Mouse (Mus musculus) kidney, adult 2 months (tissue): ENCODE results near the gene Tmem151b. TPM values are rescaled to one million over a fixed set of nuclear protein-coding genes. Genes with fewer than 3 reads are reported as not detected.
A peak's percentile ranks its signal among the peaks of the same experiment; 100 is the strongest.

Source experiments
- DNase-seq: peaks from one replicate; pipeline ENCODE4 v3.0.0; 2021
- H3K27ac ChIP-seq: fragments of 200-500 bp; 2 replicates; pipeline ENCODE4 v1.5.1; 2012; ENCODE audit warnings: low read depth, low read length, control low read depth, inconsistent platforms; ENCODE audit not compliant: insufficient read depth
- H3K27me3 ChIP-seq: fragments of 200-500 bp; replicated peaks from 2 replicates; pipeline ENCODE4 v1.6.1; 2012; ENCODE audit warnings: mild to moderate bottlenecking, moderate library complexity, low read length, inconsistent platforms; ENCODE audit not compliant: control insufficient read depth, insufficient read depth
- H3K36me3 ChIP-seq: fragments of 200-500 bp; 2 replicates; pipeline ENCODE4 v1.6.1; 2012; ENCODE audit warnings: mild to moderate bottlenecking, moderate library complexity, low read length, inconsistent platforms; ENCODE audit not compliant: control insufficient read depth, insufficient read depth
- H3K4me1 ChIP-seq: fragments of 200-500 bp; 2 replicates; pipeline ENCODE4 v1.6.1; 2011; ENCODE audit warnings: low read length; ENCODE audit not compliant: control insufficient read depth, insufficient read depth
- H3K4me3 ChIP-seq: fragments of 200-500 bp; 2 replicates; pipeline ENCODE4 v1.5.1; 2011; ENCODE audit warnings: mild to moderate bottlenecking, low read depth, low read length, control low read depth; ENCODE audit not compliant: insufficient read depth
- CTCF ChIP-seq: fragments of 200-500 bp; conservative IDR thresholded peaks from 2 replicates; pipeline ENCODE4 v1.5.1; 2011; ENCODE audit warnings: low read depth, mild to moderate bottlenecking, control low read depth, low read length, moderate library complexity, mixed read lengths; ENCODE audit not compliant: insufficient read depth, insufficient read length
- POLR2A ChIP-seq: fragments of 200-500 bp; IDR thresholded peaks from one replicate; pipeline ENCODE4 v1.6.1; 2011; ENCODE audit warnings: low read depth, low read length, control low read depth
- WGBS: fragments of 180-500 bp; shearing (Covaris S2); methylation state at CpG from one replicate; pipeline ENCODE4 v1.1.7; 2018; 5-methylcytosine and 5-hydroxymethylcytosine counted together
- polyA plus RNA-seq: library from polyadenylated mRNA; depleted of rRNA; stranded (reverse); fragments of >200 nt; gene quantifications from 2 replicates; pipeline ENCODE4 v1.2.3, GENCODE M21; 2012

Tmem151b gene
- polyA plus RNA-seq, 1 experiment, result 2.1 TPM

DNA sequence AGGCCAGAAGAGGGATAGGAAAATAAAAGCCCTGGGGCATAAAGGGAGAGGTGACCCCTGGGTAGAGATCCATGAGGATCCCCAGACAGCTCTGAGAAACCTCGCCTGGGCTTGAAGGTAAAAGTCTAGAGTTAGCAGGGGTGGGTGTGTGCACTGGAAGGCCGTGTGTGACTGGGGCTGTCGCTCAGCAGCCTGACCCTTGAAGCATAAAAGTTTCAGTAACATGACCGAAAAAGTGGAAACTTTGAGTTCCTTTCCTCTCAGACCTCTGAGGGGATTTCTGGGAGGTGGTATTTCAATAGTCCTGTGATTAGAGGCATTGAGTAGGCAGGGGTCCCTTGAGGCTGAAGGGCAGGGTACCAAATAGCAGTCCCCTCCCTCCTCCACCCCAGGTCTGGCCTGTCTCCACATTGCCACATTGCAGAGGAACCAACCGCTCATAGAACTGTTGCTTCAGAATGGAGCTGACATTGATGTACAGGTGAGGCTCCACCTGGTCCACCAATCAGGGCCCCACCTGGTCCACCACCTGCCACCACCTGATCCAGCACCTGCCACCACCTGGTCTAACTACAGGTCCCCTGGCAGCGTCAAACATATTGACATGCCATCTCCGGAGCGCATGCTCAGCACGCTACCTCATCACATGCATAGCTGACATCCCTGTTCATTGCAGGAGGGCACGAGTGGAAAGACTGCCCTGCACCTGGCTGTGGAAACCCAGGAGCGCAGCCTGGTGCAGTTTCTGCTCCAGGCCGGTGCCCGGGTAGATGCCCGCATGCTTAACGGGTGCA lies 10.5 kb upstream of the Tmem151b start:
- peaks cover 7% of the 10 kb centered on the region for H3K4me1 ChIP-seq
- no peaks in the 10 kb centered on the region for H3K27me3 ChIP-seq
- H3K36me3 ChIP-seq, result no peaks in the 10 kb centered on the region
- no peak for TF ChIP-seq POLR2A
- no peak for TF ChIP-seq CTCF
- no peak for DNase-seq
- no peak overlapping the region for H3K4me3 ChIP-seq
- 87% methylated on average over 15 of the region's 15 CpGs for WGBS
- no peak overlapping the region for H3K27ac ChIP-seq

DNA sequence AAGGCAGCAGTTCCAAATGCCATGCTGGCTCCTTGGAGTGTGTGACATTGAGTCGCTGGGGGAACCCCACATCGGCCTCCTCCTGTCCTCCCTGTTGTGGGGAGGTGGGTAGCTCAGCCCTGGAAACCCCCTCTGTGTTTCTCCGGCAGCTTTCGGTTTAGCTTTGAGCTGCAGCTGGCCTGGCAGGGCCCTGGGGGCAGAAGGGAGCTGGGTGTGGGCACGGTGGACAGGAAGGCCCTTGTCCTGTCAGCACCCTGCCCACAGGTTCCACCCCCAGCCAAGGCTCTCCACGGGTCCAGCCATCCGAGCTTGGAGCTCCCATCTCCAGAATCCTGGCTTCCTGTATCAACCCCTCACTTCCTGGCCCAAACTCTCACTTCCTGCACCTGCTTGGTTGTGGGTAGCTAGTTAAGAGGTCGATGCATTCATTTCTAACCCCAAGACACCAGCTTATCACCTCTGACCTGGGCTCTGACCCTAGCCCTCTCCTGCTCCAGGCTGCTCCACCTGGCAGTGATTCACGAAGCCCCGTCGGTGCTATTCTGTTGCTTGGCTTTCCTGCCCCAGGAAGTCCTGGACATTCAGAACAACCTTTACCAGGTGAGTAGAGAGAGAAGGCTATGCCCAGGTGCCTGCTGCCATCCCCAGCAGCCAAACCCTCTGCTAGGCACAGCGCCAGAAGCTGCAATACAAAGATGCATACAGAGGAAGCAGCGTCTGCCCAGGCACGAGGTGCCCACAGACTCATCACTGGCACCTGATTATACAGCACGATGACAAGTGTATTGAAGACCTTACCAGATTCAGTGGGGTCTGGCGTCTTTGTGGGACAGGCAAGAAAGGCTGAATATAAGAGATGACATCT lies 8.8 kb upstream of the Tmem151b start:
- TF ChIP-seq POLR2A (no peak), CTCF (no peak)
- DNase-seq, result no peak
- Histone ChIP-seq H3K4me3 (no peak overlapping the region), H3K27me3 (no peaks in the 10 kb centered on the region), H3K36me3 (no peaks in the 10 kb centered on the region), H3K27ac (no peak overlapping the region), H3K4me1 (peaks cover 7% of the 10 kb centered on the region)
- 68% methylated on average over 16 of the region's 16 CpGs for WGBS

DNA sequence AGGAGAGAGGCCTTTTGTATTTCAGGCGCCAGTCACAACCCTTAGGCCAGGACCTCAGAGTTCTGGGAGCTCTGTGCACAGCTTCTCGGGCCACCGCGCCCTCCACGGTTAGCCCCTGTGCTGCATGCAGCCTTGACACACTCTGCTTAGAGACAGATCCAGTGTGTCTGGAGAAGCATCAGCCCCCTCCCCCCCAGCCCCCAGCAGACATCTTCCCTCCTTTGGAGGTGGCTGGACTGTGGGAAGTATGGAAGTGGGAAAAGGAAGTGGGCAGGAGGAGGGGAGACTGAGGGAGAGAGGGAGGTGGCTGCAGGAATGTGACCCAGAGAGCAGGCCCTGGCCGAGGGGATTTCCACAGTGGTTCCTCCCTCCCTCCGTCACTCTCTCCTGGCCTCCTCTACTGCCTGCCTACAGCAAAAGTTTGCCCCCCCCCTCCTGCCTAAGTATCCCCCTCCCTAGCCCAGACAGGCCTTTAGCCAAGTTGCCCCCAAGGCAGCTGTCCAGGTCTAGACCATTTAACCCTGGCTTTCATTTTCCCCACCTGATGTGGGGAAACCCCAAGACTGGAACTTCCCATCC lies 7.9 kb upstream of the Tmem151b start:
- Histone ChIP-seq H3K27ac (no peak overlapping the region), H3K4me1 (peaks cover 7% of the 10 kb centered on the region), H3K4me3 (peak overlapping the region; percentile 83; the same call in 1 of the 2 replicates), H3K36me3 (no peaks in the 10 kb centered on the region), H3K27me3 (no peaks in the 10 kb centered on the region)
- DNase-seq, result no peak
- 65% methylated on average over 7 of the region's 7 CpGs for WGBS
- TF ChIP-seq POLR2A, result no peak
- TF ChIP-seq CTCF, result no peak

DNA sequence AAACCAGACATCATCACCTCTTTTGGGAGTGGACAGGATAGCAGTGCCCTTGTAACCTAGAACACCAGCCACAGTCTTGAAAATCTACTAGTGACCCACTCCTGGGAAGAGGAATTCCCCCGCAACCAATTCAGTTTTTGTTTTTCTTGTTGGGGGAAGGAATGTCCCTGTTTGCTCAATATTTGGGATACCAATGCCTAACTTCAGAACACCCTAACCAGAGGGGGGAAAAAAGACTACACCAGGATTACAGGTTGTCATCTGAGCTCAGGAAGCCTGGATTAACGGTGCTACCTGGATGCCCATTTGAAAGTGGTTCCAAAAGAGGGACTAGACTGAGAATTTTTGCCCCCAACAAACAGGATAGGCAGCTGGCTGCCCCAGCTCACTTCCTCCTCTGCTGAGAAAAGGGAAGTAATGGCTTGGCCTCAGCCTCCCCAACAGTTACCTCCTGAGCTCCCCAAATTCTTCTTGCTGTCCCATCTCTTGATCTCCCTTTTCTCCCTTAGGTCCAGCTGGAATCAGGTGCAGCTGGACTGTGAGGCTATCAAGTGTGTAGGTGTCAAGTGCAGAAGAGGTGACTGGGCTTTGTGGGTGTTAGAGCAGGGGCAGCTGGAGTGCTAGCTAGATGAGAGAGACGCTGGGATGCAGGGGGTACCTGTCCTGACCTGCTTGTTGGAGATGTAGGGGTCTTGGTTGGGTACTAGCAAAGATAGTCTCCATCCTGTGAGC lies 7.2 kb upstream of the Tmem151b start:
- WGBS, result 78% methylated on average over 3 of the region's 3 CpGs
- TF ChIP-seq POLR2A (no peak), CTCF (no peak)
- H3K36me3 ChIP-seq, result no peaks in the 10 kb centered on the region
- no peaks in the 10 kb centered on the region for H3K27me3 ChIP-seq
- peaks cover 7% of the 10 kb centered on the region for H3K4me1 ChIP-seq
- H3K27ac ChIP-seq, result 0 out of 2 replicates have a peak overlapping the region, but pooled peaks have one; percentile 19
- DNase-seq, result no peak
- H3K4me3 ChIP-seq, result peak overlapping the region; percentile 83

DNA sequence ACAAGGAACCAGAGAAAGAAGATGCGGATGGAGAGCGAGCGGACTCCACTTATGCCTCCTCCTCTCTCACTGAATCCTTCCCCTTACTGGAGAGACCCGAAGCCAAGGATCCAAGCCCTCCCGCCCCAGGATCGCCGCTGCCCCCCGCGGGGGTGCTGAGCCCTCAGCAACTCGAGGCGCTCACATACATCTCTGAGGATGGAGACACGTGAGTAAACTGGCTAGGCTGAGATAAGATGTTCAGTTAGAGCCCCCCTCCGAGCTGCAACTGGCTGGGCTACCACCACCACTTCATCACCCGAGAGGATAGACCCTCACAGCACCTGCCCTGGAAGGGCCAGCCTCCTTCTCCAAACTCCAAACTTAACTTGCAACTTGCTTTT lies 6.6 kb upstream of the Tmem151b start:
- 4% methylated on average over 14 of the region's 14 CpGs for WGBS

DNA sequence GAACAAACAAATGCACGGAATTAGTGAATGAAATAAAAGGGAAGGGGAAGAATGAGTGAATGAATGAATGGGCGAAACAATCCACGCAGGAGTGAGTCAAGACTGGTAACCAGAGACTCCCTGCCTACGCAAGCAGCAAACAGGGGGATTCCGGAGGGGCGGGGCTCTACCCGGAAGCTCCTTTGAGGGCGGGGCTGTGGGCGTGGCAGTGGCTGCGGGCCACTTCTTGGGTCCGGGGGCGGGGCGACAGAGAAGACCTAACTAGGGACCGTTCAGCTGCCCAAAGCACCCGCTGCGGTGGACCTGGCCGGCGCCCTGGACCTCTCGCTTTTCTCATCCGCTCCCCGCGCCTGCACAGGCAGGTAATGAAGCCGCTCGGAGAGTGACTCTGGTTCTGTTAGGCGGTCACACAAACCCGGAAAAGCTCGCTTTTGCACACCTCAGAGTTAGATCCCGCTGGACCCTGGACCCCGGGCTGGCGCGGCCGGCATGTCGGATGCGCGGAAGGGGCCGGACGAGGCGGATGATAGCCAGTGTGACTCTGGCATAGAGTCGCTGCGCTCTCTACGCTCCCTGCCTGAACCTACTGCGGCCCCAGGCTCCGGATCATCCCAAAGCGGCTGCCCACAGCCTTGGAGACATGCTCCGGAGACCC lies 6.1 kb upstream of the Tmem151b start, which contains the start of gene Nfkbie:
Nfkbie (plus strand) TSS at position 252 of the 655 bp plus-strand sequence.
- Histone ChIP-seq H3K4me3 (peak within 1 kb of the TSS; percentile 83), H3K36me3 (no peaks in the 10 kb centered on the region), H3K4me1 (peaks cover 7% of the 10 kb centered on the region), H3K27ac (peak within 1 kb of the TSS; percentile 24; the same call in 1 of the 2 replicates), H3K27me3 (no peaks in the 10 kb centered on the region)
- under 1% methylated on average over 45 of the region's 45 CpGs for WGBS
- TF ChIP-seq POLR2A (peak; percentile 42), CTCF (no peak)
- DNase-seq, result peak; percentile 97

More for the DNA sequence above, 6.6 kb upstream of the Tmem151b start:
- no peak for TF ChIP-seq CTCF
- TF ChIP-seq POLR2A, result no peak
- H3K27me3 ChIP-seq, result no peaks in the 10 kb centered on the region
- no peak overlapping the region for H3K27ac ChIP-seq
- no peaks in the 10 kb centered on the region for H3K36me3 ChIP-seq
- DNase-seq, result no peak
- H3K4me1 ChIP-seq, result peaks cover 7% of the 10 kb centered on the region
- peak overlapping the region; percentile 83 for H3K4me3 ChIP-seq
